Mouse (Mus musculus): ENCODE results near the gene Mad2l2. TPM values are rescaled to one million over a fixed set of nuclear protein-coding genes. Genes with fewer than 3 reads are reported as not detected.
A peak's percentile ranks its signal among the peaks of the same experiment; 100 is the strongest.

Gene Mad2l2
- polyA plus RNA-seq, 1 experiment from 2014 or later, result 78.3 TPM

DNA sequence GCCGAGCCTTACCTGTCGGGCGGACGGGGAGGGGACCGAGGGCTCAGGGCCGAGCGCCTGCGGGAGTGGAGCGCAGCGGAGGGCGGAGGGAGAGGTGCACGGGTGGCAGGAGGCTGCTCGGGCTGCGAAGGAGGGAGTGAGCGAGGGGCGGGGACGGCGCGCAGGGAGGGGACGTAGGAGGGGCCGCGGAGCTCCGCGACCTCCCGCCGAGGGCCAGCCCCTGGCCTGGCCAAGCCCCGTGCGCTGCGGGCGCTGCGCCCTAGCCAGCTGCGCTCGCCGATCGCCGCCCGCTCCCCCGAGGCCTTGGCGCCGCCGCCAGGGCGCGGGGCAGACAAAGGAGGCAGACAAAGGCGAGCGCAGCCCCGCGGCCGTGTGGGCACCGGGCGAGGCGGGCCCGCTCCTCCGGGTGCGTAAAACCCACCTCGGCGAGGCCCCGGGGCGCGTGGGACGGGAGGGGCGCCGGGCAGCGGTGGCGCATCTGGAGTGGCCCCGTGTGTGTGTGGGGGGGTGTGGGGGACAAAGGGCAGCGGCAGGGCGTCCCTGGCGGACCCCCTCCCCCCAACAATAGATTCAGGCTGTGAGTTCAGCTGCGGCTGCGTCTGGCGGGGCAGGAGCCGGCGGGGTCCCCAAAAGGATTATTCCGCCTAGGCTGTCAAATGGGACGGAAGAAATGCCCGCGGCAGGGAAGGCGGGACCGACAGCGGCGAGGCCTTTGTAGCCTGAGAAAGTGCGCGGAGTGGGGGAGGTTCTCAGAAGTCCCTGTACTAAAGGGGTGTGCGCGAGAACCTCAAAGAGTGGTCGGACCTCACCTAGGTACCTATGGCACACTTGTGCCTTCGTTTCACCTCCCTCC is 603 bp downstream of the Mad2l2 start, which contains the start of gene Draxin:
TSS of gene Draxin (minus strand) at position 138 of the 853 bp plus-strand sequence.
- ATAC-seq (ENCODE audit: low FRiP score, low read depth), result peak; percentile 89
- Histone ChIP-seq H3K36me3 (no peaks in the 10 kb centered on the region), H3K27me3 (peaks cover 23% of the 10 kb centered on the region), H3K27ac (peak within 1 kb of the TSS; percentile 67; the same call in 1 of the 2 replicates), H3K9ac (peak within 1 kb of the TSS; percentile 87), H3K9me3 (no peaks in the 10 kb centered on the region), H3K4me3 (peak within 1 kb of the TSS; percentile 79), H3K4me2 (replicated peaks) (peak within 1 kb of the TSS; percentile 91), H3K4me1 (peaks cover 15% of the 10 kb centered on the region)
- under 1% methylated on average over 79 of the region's 87 CpGs for WGBS

DNA sequence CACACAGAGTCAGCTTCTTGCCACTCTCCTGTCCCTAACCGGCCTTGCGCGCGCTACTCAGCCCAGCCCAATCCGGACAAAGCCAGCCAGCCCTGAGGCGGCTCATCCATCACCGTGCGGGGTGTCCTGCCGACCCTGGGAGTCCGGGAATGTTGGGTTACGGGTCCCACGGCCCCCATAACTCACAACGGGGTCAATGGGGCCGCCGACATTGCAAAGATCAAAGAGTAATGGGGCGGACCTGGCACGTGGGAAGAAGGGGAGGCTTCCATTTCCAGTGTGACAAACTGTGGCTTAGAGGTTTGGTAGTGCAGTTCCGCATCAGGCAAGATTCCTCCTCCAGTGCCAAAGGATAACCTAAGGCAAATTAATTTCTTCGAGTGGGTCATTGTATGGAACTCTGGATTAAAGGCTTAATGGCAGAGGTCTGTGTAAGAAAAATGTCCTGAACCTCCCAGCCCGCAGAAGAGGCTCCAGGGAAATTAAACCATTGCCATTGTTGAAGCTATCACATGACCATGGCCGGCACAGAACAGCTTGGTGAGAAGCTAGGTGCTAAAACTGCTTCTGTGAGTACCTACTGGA is 1.4 kb downstream of the Mad2l2 start:
- H3K27me3 ChIP-seq, result peaks cover 23% of the 10 kb centered on the region
- peak overlapping the region; percentile 79 for H3K4me3 ChIP-seq
- H3K9ac ChIP-seq, result peak overlapping the region; percentile 67
- no peaks in the 10 kb centered on the region for H3K36me3 ChIP-seq
- no peak overlapping the region for H3K27ac ChIP-seq
- WGBS, result under 1% methylated on average over 21 of the region's 21 CpGs
- peak; percentile 16; the same call in 1 of the 2 replicates for ATAC-seq (ENCODE audit: low FRiP score, low read depth)
- H3K4me2 ChIP-seq (replicated peaks), result peak overlapping the region; percentile 91
- no peaks in the 10 kb centered on the region for H3K9me3 ChIP-seq
- H3K4me1 ChIP-seq, result peaks cover 10% of the 10 kb centered on the region

DNA sequence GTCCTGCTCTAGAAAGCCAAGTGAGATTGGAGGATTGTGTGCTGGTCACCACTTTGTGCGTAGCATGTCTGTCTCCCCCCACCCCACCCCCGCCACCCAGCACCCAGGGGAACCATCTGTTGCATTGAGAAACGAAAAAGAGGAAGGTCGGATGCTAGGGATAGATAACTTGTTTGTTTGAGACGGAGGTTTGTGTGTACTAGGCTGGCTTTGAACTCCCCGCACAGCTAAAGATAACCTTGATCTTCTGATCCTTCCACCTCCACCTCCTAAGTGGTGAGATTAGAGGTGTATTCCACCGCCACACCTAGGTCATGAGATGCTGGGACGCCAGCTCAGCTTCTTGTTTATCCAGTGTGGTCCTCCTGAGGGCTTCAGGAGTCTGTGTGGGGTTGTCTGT is 4.8 kb downstream of the Mad2l2 start:
- no peak overlapping the region for H3K27ac ChIP-seq
- H3K36me3 ChIP-seq, result no peaks in the 10 kb centered on the region
- no peak overlapping the region for H3K4me3 ChIP-seq
- peaks cover 12% of the 10 kb centered on the region for H3K27me3 ChIP-seq
- H3K9me3 ChIP-seq, result no peaks in the 10 kb centered on the region
- no peak overlapping the region for H3K4me2 ChIP-seq (replicated peaks)
- no peak for ATAC-seq (ENCODE audit: low FRiP score, low read depth)
- H3K9ac ChIP-seq, result no peak overlapping the region
- 83% methylated on average over 8 of the region's 8 CpGs for WGBS
- H3K4me1 ChIP-seq, result peaks cover 18% of the 10 kb centered on the region

DNA sequence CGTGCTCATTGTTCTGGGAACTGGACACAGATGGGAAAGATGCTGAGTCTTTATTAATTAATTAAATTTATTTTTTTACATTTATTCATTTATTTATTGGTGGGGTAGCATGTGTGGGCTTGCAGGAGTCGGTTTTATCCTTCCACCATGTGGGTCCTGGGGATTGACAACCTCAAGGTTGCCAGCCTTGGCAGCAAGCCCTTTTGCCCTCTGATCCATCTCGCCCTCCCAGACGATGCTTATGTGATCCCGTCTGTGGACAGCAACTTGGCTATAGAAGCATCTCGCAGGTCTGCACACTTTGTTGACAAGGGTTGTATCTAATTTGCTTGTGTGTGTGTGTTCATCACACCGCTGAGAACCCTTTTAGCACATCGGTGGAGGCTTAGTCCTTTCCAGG is 7.3 kb downstream of the Mad2l2 start:
- H3K9me3 ChIP-seq, result no peaks in the 10 kb centered on the region
- peaks cover 4% of the 10 kb centered on the region; the same call in 1 of the 2 replicates for H3K27me3 ChIP-seq
- no peaks in the 10 kb centered on the region for H3K36me3 ChIP-seq
- H3K9ac ChIP-seq, result no peak overlapping the region
- 75% methylated on average over 8 of the region's 8 CpGs for WGBS
- H3K4me1 ChIP-seq, result peaks cover 16% of the 10 kb centered on the region
- H3K27ac ChIP-seq, result no peak overlapping the region
- no peak overlapping the region for H3K4me2 ChIP-seq (replicated peaks)
- ATAC-seq (ENCODE audit: low FRiP score, low read depth), result no peak
- H3K4me3 ChIP-seq, result no peak overlapping the region

DNA sequence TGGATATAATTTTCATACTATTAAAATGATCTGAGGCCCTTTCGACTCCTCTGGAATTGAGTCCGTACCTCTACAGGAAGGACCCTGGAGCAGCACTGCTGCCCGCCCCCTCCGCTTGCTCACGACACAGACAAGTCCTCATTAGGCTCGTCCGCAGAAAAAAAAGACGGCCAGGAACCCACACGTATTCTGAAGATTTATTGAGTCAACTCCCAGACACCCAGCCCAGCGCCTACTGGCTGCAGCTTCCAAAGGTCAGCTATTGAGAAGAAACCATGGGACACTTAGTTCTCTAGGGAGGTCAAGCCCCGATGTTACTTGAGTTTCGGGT is 9.5 kb downstream of the Mad2l2 start:
- peaks cover 12% of the 10 kb centered on the region for H3K36me3 ChIP-seq
- H3K9me3 ChIP-seq, result no peaks in the 10 kb centered on the region
- WGBS, result under 1% methylated on average over 12 of the region's 12 CpGs
- H3K27me3 ChIP-seq, result peaks cover 4% of the 10 kb centered on the region; the same call in 1 of the 2 replicates
- H3K4me1 ChIP-seq, result peaks cover 16% of the 10 kb centered on the region
- peak overlapping the region; percentile 39 for H3K9ac ChIP-seq
- ATAC-seq (ENCODE audit: low FRiP score, low read depth), result peak; percentile 3
- H3K4me2 ChIP-seq (replicated peaks), result peak overlapping the region; percentile 88
- H3K27ac ChIP-seq, result 0 out of 2 replicates have a peak overlapping the region, but pooled peaks have one; percentile 82
- peak overlapping the region; percentile 63 for H3K4me3 ChIP-seq

DNA sequence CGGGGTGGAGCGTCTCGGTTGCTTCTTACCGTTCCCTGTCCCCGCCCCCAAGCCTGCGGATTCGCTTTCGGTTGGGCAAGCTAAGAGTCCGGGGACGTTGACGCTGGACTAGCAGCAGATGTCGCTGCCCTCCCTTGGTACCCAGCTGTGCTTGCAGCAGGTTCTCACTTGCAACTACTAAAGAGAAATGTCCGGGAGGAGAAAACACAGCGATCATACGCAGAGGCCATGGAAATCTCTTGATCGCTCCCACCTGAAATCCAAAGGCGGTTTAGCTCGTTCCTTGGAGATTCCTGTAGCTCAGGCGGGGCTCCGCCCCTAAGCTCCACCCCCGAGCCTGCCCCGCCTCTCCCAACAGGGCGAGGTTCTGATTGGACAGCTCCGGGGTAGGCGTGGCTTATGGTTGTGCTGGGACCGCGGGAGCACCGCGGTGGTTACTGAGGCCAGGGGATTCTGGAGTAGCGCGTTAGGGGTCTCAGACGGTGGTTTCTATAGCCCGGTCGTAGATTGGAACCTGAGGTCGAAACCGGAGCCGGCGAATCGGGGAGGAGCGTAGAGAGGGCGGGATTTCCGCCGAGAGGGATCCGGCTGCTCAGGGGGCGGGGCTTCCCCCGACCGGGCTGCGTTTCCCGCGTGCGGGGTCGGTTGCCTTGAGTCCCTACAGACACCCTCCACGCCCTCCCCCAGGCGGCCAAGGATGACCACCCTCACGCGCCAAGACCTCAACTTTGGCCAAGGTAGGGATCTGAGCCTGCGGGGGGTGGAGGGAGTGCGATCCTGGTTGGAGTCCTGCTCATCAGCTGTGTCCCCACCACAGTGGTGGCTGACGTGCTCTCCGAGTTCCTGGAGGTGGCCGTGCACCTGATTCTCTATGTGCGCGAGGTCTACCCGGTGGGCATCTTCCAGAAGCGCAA is 10.2 kb downstream of the Mad2l2 start:
- H3K36me3 ChIP-seq, result peaks cover 18% of the 10 kb centered on the region
- H3K27me3 ChIP-seq, result peaks cover 4% of the 10 kb centered on the region; the same call in 1 of the 2 replicates
- H3K9me3 ChIP-seq, result no peaks in the 10 kb centered on the region
- peak overlapping the region; percentile 63 for H3K4me3 ChIP-seq
- H3K9ac ChIP-seq, result peak overlapping the region; percentile 73
- under 1% methylated on average over 65 of the region's 65 CpGs for WGBS
- peaks cover 16% of the 10 kb centered on the region for H3K4me1 ChIP-seq
- ATAC-seq (ENCODE audit: low FRiP score, low read depth), result peak; percentile 94
- peak overlapping the region; percentile 88 for H3K4me2 ChIP-seq (replicated peaks)
- peak overlapping the region; percentile 82; the same call in 1 of the 2 replicates for H3K27ac ChIP-seq

DNA sequence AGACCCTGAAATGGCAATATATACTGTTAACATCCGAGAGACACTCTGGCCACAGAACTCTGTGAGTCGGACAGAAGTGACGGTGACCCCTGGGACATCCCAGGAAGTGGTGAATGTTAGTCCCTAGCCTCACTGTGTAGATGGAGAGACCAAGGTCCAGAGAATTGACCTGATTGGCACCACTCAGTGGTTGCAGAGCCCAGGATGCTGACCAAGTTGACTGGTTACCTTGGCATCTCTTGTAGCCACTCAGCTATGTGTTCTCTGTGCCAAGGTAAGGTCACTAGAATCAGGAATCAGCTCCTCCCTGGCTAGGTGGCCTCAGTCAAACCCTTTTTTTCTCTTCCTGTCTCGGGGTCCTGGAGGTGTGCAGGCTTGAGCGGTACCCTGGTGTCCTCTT is 13.5 kb downstream of the Mad2l2 start:
- Histone ChIP-seq H3K9ac (peak overlapping the region; percentile 14; the same call in 1 of the 2 replicates), H3K9me3 (no peaks in the 10 kb centered on the region), H3K4me1 (peaks cover 16% of the 10 kb centered on the region), H3K4me3 (no peak overlapping the region), H3K27ac (no peak overlapping the region), H3K36me3 (peaks cover 42% of the 10 kb centered on the region), H3K4me2 (replicated peaks) (no peak overlapping the region), H3K27me3 (no peaks in the 10 kb centered on the region)
- ATAC-seq (ENCODE audit: low FRiP score, low read depth), result no peak
- WGBS, result 89% methylated on average over 5 of the region's 5 CpGs

DNA sequence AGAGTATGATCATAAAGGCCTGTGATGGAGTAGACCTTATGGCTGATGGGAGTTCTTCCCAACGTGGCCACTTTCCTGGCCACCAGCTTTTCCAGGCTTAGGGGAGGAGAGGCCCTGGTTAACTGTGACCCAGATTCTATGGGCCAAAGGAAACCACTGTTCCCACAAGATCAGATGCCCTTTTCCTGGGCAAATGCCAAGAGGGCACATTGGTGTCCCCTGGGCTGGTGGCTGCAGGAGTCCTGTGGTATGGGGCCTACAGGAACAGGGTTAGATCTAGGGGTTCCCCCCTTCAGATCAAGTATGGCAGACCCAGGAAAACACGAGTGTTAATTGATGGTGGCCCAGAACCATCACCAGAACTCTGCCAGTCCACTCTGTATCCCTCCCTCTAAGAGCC is 17.5 kb downstream of the Mad2l2 start:
- no peak overlapping the region for H3K27ac ChIP-seq
- H3K4me1 ChIP-seq, result peaks cover 26% of the 10 kb centered on the region
- H3K9me3 ChIP-seq, result no peaks in the 10 kb centered on the region
- peaks cover 42% of the 10 kb centered on the region for H3K36me3 ChIP-seq
- no peak overlapping the region for H3K9ac ChIP-seq
- whole genome bisulfite sequencing, result 89% methylated on average over 2 of the region's 2 CpGs
- H3K4me2 ChIP-seq (replicated peaks), result no peak overlapping the region
- no peak for ATAC-seq (ENCODE audit: low FRiP score, low read depth)
- H3K4me3 ChIP-seq, result no peak overlapping the region
- H3K27me3 ChIP-seq, result no peaks in the 10 kb centered on the region

DNA sequence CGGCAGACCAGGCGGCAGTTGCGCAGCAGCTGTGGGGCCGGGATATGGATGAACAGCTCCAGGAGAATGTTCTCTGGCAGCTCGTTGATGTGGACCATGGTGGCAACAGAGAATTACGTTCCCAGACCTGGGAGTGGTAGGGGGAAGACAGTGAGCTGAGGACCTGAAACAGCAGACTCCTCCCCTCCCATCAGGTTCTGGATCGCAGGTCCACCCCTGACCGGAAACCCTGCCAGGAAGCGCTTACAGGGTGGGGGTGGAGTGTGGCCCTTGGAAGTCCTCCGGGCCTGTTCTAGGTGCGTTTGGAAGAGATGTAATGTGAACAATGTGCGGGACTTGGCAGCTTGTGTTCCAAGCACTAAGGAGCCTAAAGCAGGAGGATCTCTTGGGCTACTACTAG is 19.4 kb downstream of the Mad2l2 start:
- Histone ChIP-seq H3K36me3 (peaks cover 41% of the 10 kb centered on the region), H3K9me3 (no peaks in the 10 kb centered on the region), H3K4me1 (peaks cover 26% of the 10 kb centered on the region), H3K4me3 (no peak overlapping the region), H3K27me3 (no peaks in the 10 kb centered on the region), H3K9ac (no peak overlapping the region), H3K27ac (peak overlapping the region; percentile 33), H3K4me2 (replicated peaks) (no peak overlapping the region; the same call in 1 of the 2 replicates)
- 42% methylated on average over 12 of the region's 12 CpGs for WGBS
- no peak for ATAC-seq (ENCODE audit: low FRiP score, low read depth)

DNA sequence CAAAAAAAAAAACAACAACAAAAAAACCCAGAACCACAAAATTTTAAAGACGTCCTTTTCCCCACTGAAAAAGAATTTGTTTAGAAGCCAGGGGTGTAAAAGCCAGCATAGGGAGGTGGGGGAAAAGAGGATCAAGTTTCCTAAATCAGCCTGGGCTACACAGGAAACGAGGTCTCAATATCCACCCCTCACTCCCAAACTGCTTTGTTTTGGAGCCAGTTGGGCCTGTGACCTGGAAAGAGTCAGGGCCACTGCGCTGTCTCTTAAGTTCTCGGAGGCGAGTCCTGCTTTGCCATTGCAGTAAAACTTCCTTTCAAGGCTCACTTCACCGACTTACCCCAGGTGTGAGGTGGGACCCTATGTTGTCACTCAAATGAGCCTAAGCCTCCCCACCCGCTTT is 20.1 kb downstream of the Mad2l2 start:
- peaks cover 26% of the 10 kb centered on the region for H3K4me1 ChIP-seq
- no peaks in the 10 kb centered on the region for H3K27me3 ChIP-seq
- H3K4me2 ChIP-seq (replicated peaks), result 0 out of 2 replicates have a peak overlapping the region, but pooled peaks have one; percentile 11
- peaks cover 35% of the 10 kb centered on the region for H3K36me3 ChIP-seq
- 0 out of 2 replicates have a peak overlapping the region, but pooled peaks have one; percentile 2 for H3K4me3 ChIP-seq
- ATAC-seq (ENCODE audit: low FRiP score, low read depth), result no peak
- no peaks in the 10 kb centered on the region for H3K9me3 ChIP-seq
- H3K9ac ChIP-seq, result no peak overlapping the region
- WGBS, result 25% methylated on average over 7 of the region's 7 CpGs
- 0 out of 2 replicates have a peak overlapping the region, but pooled peaks have one; percentile 15 for H3K27ac ChIP-seq

DNA sequence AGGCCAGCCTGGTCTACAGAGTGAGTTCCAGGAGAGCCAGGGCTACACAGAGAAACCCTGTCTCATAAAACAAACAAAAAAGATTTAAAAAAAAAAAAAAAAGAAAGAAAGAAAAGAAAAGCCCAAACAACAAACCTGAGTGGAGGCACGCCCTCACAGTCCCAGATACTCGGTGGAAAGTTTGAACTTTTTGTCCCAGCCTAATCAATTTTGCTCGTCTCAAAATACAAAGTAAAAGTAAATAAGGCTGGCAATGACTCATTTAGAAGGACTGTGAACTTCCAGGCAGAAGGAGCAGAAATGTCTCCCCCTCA is 20.7 kb downstream of the Mad2l2 start:
- ATAC-seq (ENCODE audit: low FRiP score, low read depth), result no peak
- peak overlapping the region; percentile 73 for H3K9ac ChIP-seq
- no peaks in the 10 kb centered on the region for H3K9me3 ChIP-seq
- H3K36me3 ChIP-seq, result peaks cover 35% of the 10 kb centered on the region
- H3K4me1 ChIP-seq, result peaks cover 26% of the 10 kb centered on the region
- H3K4me3 ChIP-seq, result peak overlapping the region; percentile 68
- H3K4me2 ChIP-seq (replicated peaks), result peak overlapping the region; percentile 97
- H3K27me3 ChIP-seq, result no peaks in the 10 kb centered on the region
- no peak overlapping the region for H3K27ac ChIP-seq
- 51% methylated on average over 3 of the region's 3 CpGs for WGBS

Measured in limb, embryonic 13.5 days (tissue).